Mouse (Mus musculus) mesoderm, embryonic 11.5 days (tissue): Measurements from ENCODE around the gene Armc10.
"Not testable (repeated sequence)": the region's sequence is repeated elsewhere in the genome, so short reads cannot be mapped to it uniquely, and the experiment has no call there.

Source experiments
- DNase-seq: peaks from one replicate; pipeline ENCODE4 v3.0.0-alpha.2; 2012; ENCODE audit warnings: low read depth, low spot score

Armc10 gene

GRCm38 (mm10) chr5:21667191-21668137 lies 21.9 kb downstream of the Armc10 start:
- no peak for DNase-seq

GRCm38 (mm10) chr5:21669307-21669706 lies 23.7 kb downstream of the Armc10 start:
- no peak for DNase-seq

GRCm38 (mm10) chr5:21672812-21673635 lies 27.4 kb downstream of the Armc10 start:
- peak; percentile 45 for DNase-seq

- no peak for DNase-seq
Measured at GRCm38 (mm10) chr5:21673742-21674141, 28.1 kb downstream of the Armc10 start.

GRCm38 (mm10) chr5:21675019-21675418 lies 29.4 kb downstream of the Armc10 start:
- no peak for DNase-seq

GRCm38 (mm10) chr5:21675494-21675893 lies 29.9 kb downstream of the Armc10 start:
- DNase-seq, result no peak

GRCm38 (mm10) chr5:21677939-21678338 lies 32.3 kb downstream of the Armc10 start:
- DNase-seq, result no peak

- DNase-seq, result no peak
Measured at GRCm38 (mm10) chr5:21678363-21678762, 32.8 kb downstream of the Armc10 start.

GRCm38 (mm10) chr5:21680029-21680428 lies 34.4 kb downstream of the Armc10 start:
- DNase-seq, result no peak

GRCm38 (mm10) chr5:21680940-21681339 lies 35.3 kb downstream of the Armc10 start:
- no peak for DNase-seq

- no peak for DNase-seq
Measured at GRCm38 (mm10) chr5:21683811-21684210, 38.2 kb downstream of the Armc10 start.

- DNase-seq, result no peak
Measured at GRCm38 (mm10) chr5:21685001-21685400, 39.4 kb downstream of the Armc10 start.

- no peak for DNase-seq
Measured at GRCm38 (mm10) chr5:21687042-21687441, 41.4 kb downstream of the Armc10 start.

- DNase-seq, result no peak
Measured at GRCm38 (mm10) chr5:21692230-21692629, 46.6 kb downstream of the Armc10 start.

- no peak for DNase-seq
Measured at GRCm38 (mm10) chr5:21693372-21693870, 47.8 kb downstream of the Armc10 start.

GRCm38 (mm10) chr5:21694854-21695490 lies 49.4 kb downstream of the Armc10 start:
- DNase-seq, result no peak

GRCm38 (mm10) chr5:21699555-21699954 lies 53.9 kb downstream of the Armc10 start:
- DNase-seq, result not testable (repeated sequence)

- DNase-seq, result no peak
Measured at GRCm38 (mm10) chr5:21700272-21700821, 54.7 kb downstream of the Armc10 start.

GRCm38 (mm10) chr5:21700934-21701333 lies 55.3 kb downstream of the Armc10 start:
- no peak for DNase-seq

GRCm38 (mm10) chr5:21701351-21702008 lies 55.9 kb downstream of the Armc10 start, which contains the start of gene Napepld:
Gene Napepld, minus strand, starts transcription at chr5:21701396.
- DNase-seq, result peak; percentile 99

- no peak for DNase-seq
Measured at GRCm38 (mm10) chr5:21702009-21702364, 56.4 kb downstream of the Armc10 start.
